Mouse (Mus musculus) neutrophil, adult 59 days (primary cell): ENCODE results near the gene Slc1a6. TPM values are rescaled to one million over a fixed set of nuclear protein-coding genes. Genes with fewer than 3 reads are reported as not detected.

ENCODE experiments used
- total RNA-seq, 2 experiments: library from RNA; stranded (reverse); gene quantifications; 1 replicate in 1 of 2; 2 replicates in 1 of 2; pipeline ENCODE4 v1.2.4; 2023

Gene Slc1a6
- not detected for total RNA-seq

GRCm38 (mm10) chr10:78779981-78780651, at the start of gene Slc1a6:
Gene Slc1a6, plus strand, starts transcription at chr10:78780496.

GRCm38 (mm10) chr10:78752452-78753191, 27.7 kb upstream of the Slc1a6 start, which contains the start of gene Ccdc105:
Gene Ccdc105, minus strand, starts transcription at chr10:78753065.

GRCm38 (mm10) chr10:78852066-78852465, 71.8 kb downstream of the Slc1a6 start, which contains the start of gene Olfr1356:
Gene Olfr1356, minus strand, starts transcription at chr10:78852166.

Other genes starting within 250 kb of the Slc1a6 start
- 10 to 100 TPM; 19.2 to 20.7 TPM for gene Ilvbl, start 206.2 kb upstream of the Slc1a6 start, total RNA-seq
- under 1 TPM in 1 of 2 experiments, not detected in 1; 0.11 TPM for gene Syde1, start 188.5 kb upstream of the Slc1a6 start, total RNA-seq
- not detected for gene Olfr1357, start 162.4 kb upstream of the Slc1a6 start, total RNA-seq
- not detected for gene Casp14, start 62.2 kb upstream of the Slc1a6 start, total RNA-seq
- not detected for gene Ccdc105, start 27.4 kb upstream of the Slc1a6 start, total RNA-seq
- not detected for gene Olfr1356, start 71.7 kb downstream of the Slc1a6 start, total RNA-seq
- gene Olfr1355, start 95.0 kb downstream of the Slc1a6 start, total RNA-seq, result not detected
- not detected for gene Olfr1354, start 132.7 kb downstream of the Slc1a6 start, total RNA-seq
- not detected for gene Olfr8, start 170.1 kb downstream of the Slc1a6 start, total RNA-seq
- gene Olfr1353, start 182.8 kb downstream of the Slc1a6 start, total RNA-seq, result not detected
- not detected for gene Olfr1352, start 200.6 kb downstream of the Slc1a6 start, total RNA-seq
- not detected for gene Olfr1351, start 232.0 kb downstream of the Slc1a6 start, total RNA-seq
- not detected for gene Olfr57, start 248.2 kb downstream of the Slc1a6 start, total RNA-seq